Mouse (Mus musculus): ENCODE measurements around the gene Pip5kl1.

Gene Pip5kl1

DNA sequence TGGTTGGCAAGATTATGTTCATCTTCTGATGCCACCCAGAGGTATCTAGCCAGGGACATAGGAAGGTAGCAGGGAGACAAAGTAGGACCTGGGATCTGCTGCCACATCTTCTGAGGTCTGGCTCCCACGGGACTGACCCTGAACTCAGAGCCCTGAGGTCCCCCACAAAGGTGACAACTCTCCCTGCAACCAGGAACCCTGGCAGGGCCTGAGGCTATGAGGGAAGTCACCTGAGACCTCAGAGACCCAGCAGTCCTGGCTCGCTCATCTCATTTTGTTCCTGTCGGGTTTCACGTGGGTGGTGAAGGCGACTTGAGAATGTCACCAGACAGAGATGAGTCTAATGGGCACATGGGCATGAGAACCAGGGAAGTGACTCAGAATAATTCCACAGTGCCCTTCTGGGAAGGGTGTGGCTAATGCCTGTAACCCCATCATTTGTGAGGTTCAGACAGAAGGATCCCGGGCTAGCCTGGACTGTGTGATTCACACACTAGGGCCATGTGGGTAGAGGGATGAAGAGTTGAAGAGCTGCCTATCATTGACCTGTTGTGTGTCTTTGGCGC lies 10.6 kb downstream of the Pip5kl1 start:
- DNase-seq (ENCODE audit: low spot score in 2 of 2), result no peak

DNA sequence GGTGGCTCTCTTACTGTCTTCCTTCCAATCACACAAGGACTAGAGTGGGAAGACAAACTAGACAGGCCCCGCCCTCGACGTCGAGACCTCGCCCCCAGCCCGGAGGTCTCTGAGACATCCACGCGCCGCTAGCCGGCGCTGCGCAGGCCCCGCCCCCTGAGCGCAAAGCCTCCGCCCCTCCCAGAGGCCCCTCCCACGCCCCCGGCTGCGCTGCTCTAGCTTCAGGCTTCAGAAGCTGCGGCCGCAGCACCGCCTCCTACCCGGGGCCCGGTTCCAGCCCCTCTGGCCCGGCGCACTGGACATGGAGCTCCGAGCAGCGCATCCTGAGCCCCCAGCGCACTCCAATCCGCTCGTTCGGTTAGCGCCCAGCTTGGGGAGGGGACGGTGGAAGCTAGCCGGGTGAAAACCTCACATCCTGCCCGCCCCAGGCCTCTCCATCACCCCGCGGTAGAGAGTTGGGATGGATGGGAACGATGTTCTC lies 12.3 kb downstream of the Pip5kl1 start, which contains the start of gene St6galnac4:
TSS of gene St6galnac4 (plus strand) at position 225 of the 481 bp plus-strand sequence.
- peak; percentile 74 to 90 for DNase-seq (ENCODE audit: low spot score in 2 of 2)

- no peak for DNase-seq (ENCODE audit: low spot score in 2 of 2)
Measured at GRCm38 (mm10) chr2:32587731-32588321, 13.2 kb downstream of the Pip5kl1 start.

DNA sequence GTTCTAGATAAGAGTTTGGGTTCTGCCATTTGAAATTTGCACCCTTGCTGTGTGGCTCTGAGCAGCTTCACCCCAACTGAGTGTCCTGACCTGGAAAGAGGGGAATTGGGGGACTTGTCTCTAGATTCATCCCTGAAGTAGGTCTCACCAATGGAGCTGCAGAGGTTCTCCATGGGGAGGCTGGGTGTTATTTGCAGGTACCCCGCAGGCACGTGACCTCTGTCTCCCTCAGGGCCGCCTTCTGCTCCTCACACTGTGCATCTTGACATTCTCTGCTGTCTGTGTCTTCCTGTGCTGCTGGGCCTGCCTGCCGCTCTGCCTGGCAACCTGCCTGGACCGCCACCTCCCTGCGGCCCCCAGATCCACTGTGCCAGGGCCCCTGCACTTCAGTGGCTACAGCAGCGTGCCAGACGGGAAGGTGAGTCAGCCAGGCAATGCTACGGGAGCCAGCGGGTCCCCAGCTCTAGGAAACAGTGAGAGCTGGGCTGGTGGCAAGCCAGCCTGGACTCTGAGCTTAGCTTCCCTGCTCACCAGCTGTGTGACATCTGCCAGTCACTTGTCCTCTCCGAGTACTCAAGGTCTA lies 14.7 kb downstream of the Pip5kl1 start:
- DNase-seq (ENCODE audit: low spot score in 2 of 2), result peak in 1 of 2 experiments; percentile 71

GRCm38 (mm10) chr2:32590224-32590623 lies 15.6 kb downstream of the Pip5kl1 start:
- no peak for DNase-seq (ENCODE audit: low spot score in 2 of 2)

GRCm38 (mm10) chr2:32591249-32591648 lies 16.7 kb downstream of the Pip5kl1 start:
- no peak for DNase-seq (ENCODE audit: low spot score in 2 of 2)

DNA sequence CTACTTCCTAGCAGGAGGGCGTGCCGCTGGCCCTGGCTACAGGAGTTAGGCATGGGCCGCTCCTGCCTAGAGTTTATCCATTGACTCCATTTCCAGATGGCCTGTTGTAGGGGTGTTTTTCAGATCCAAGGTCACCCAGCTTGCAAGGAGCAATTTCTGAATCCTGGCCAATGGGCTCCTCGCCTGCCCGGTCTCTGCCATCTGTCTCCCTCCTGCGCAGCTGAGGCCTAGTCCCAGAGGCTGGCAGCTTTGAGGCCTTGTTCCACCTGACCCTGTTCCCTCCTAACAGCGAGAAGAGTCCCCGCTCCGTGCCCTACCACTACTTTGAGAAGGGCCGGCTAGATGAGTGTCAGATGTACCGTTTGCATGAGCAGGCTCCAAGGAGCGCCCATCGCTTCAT lies 22.1 kb downstream of the Pip5kl1 start:
- peak in 1 of 2 experiments; percentile 82 for DNase-seq (ENCODE audit: low spot score in 2 of 2)

DNA sequence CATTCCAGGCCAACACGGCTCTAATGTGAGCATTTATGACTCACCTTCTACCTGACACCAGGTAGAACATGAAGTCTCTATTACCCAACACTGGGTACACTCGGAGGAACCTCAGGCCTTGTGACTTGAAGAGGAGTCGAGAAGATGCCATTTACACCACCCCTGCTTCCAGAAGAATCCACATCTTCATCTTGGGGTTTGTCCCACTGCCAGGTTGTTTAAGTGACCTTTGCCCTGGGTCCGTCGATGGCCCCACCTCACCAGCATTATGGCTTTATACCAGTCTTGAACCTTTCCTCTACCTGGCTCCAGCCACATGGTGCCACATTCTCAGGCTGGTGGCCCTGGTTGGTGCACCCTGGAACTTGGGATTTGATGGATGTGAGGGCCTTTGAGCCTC lies 22.7 kb downstream of the Pip5kl1 start:
- no peak for DNase-seq (ENCODE audit: low spot score in 2 of 2)

DNA sequence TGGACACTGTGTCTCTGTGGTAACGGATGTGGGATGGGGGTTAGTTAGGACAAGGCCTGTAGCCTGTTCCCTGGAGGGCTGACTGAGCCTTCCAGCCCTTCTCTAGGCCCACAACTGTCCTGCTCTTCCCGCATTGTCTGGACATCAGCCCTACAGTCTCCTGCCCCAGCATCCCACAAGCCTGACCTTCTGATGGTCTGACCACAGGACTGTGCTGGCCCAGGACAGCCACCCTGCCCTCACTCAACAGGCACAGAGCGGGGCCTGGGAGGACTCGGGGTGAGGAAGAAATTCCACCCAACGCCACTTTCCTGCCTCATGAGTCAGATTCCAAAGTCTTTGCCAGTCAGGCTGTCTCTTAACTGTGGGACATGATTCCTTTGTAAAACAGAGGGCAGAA lies 23.1 kb downstream of the Pip5kl1 start:
- no peak for DNase-seq (ENCODE audit: low spot score in 2 of 2)

- DNase-seq (ENCODE audit: low spot score in 2 of 2), result peak in 1 of 2 experiments; percentile 58
Measured at GRCm38 (mm10) chr2:32598506-32598905, 23.9 kb downstream of the Pip5kl1 start.

DNA sequence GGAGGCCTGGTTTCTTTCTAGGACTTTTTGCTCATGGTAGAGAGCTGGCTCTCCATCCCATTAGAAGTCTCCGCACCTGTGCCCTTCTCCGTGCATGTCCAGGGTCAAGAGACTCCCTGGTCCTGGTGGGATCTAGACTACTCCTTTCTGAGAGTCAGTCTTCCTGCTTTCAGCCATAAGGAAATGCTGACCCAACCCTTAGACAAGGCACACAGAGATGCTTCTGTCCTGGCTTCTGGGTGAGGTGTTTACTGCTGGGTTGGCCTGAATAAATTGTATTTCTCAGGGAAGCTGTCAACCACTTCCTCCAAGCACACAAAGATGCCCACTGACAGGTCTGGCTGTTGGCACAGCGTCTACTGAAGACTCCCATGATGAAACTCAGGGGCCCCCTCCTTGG lies 24.8 kb downstream of the Pip5kl1 start, which contains the start of gene St6galnac6:
TSS of gene St6galnac6 (plus strand) at position 301 of the 400 bp plus-strand sequence.
- no peak for DNase-seq (ENCODE audit: low spot score in 2 of 2)

DNA sequence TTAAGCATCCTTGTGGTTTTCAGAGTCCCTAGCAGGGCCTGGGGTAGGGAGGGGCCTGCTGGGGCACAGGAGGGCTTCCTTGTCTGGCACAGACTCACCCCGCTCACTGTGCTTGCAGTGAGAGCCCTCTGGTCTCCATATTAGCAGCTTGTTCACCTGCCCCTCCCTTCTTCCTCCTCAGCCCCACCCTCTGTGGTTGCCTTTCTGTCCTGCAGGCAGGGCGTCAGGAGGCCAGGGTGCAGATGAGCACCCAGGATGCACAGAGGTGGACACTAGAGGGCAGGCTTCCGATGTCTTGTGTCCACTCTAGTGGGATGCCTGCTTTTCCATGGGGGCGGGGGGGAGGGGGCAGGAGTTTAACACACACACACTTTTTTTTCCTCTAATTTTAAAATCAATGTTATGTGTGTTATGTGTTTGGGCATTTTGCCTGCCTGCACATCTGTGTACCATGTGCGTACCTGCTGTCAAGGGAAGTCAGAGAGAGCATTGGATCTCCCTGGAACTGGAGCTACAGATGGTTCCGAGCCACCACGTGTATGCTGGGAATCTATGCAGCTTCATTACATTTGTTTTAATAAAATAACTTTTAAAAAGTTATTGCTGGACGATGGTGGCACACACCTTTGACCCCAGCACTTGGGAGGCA lies 26.9 kb downstream of the Pip5kl1 start:
- no peak for DNase-seq (ENCODE audit: low spot score in 2 of 2)

- peak; percentile 80 to 94 for DNase-seq (ENCODE audit: low spot score in 2 of 2)
Measured at GRCm38 (mm10) chr2:32602600-32603054, 28.0 kb downstream of the Pip5kl1 start.

GRCm38 (mm10) chr2:32604631-32605030 lies 30.0 kb downstream of the Pip5kl1 start:
- no peak for DNase-seq (ENCODE audit: low spot score in 2 of 2)

GRCm38 (mm10) chr2:32606161-32607142 lies 31.9 kb downstream of the Pip5kl1 start:
- DNase-seq (ENCODE audit: low spot score in 2 of 2), result peak; percentile 47 to 77

- no peak for DNase-seq (ENCODE audit: low spot score in 2 of 2)
Measured at GRCm38 (mm10) chr2:32607262-32607947, 32.8 kb downstream of the Pip5kl1 start.

- DNase-seq (ENCODE audit: low spot score in 2 of 2), result no peak
Measured at GRCm38 (mm10) chr2:32608141-32608777, 33.7 kb downstream of the Pip5kl1 start.

DNA sequence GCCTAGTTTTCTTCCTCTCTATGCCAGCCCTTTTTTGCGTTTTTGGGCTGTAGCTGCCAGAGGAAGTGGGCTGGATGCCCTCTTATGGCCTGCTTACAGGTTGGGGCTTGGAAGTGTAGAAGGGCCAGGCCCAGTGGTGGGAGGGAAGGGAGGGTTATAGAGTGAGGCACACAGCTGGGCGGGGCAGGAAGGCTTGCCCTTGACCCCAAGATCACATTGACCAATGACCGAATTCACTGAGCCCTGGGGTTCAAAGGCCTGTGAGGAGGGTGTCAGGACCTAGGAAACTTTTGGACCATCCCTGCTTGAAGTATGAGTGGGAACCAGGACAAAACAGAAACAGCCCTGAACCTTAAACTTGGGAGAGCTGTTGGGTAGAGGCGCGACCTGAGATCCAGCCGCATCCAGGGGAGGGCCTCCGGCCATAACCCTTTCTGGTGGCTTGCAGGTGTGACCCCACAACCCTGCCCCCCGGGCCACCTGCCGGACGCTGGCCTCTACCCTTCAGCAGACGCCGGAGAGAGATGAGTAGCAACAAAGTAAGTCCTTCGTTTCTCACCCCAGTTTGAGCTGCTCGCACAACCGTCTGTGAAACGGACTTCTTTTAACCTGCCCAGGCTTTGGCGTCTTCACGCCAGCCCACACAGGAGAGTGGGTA lies 34.3 kb downstream of the Pip5kl1 start:
- no peak for DNase-seq (ENCODE audit: low spot score in 2 of 2)

DNA sequence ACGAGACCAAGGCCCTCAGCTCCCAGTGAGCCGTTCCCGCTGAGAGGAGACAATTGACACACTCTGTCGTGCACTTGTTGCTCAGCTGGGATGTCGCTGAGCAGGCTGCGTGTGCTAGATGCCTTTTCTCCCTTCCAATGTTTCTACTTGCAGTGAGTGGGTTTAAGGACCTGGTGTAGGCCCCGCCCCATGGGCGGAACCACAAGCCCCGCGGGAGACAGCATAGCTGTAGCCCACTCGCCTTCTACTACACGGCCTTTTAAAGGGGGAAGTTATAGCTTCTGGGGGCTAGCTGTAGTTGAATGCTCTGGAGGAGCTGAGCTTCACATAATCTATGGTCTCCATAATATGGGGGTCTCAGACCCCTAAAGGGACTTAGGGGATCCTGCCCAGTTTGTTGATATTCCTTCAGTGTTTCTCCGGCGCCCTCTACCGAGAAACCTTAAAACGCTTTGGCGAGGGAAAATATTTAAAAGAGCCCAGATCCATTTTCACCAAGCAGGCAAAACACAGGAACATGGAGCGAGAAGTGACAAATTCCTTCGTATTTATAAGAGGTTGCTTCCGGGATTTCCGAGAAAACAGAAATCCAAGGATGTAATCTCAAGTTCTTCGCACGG lies 36.1 kb downstream of the Pip5kl1 start:
- no peak for DNase-seq (ENCODE audit: low spot score in 2 of 2)

Data from cerebellum, postnatal 4 days (tissue).